Mouse (Mus musculus) heart, postnatal 10 days (tissue): Measurements from ENCODE around the gene Shq1. TPM values are rescaled to one million over a fixed set of nuclear protein-coding genes. Genes with fewer than 3 reads are reported as not detected.

Experiments used
- DNase-seq, 2 experiments: peaks; one replicate each; pipeline ENCODE4 v3.0.0; 2021
- intact Hi-C: fragments of 180-260 bp; cut with DNase I; formaldehyde crosslinking; loops from one replicate; pipeline ENCODE4 v1.15.1; 2025
- total RNA-seq, 2 experiments: library from RNA; stranded (reverse); gene quantifications; 2 replicates each; pipeline ENCODE4 v1.2.3; 2021

Shq1 gene
- total RNA-seq, 2 experiments from 2014 or later, result 4.6 to 5.3 TPM

- DNase-seq, result peak in 1 of 2 experiments; percentile 20
- intact Hi-C loops, result no loop called here
These were observed 131.3 kb downstream of the Shq1 start for GRCm38 (mm10) chr6:100539698-100540097.

- intact Hi-C loops, result no loop called here
- DNase-seq, result no peak
These were observed 132.4 kb downstream of the Shq1 start for GRCm38 (mm10) chr6:100538570-100538969.

- no peak for DNase-seq
- intact Hi-C loops, result no loop called here
These were observed 133.0 kb downstream of the Shq1 start for GRCm38 (mm10) chr6:100537987-100538386.

GRCm38 (mm10) chr6:100537042-100537441 lies 133.9 kb downstream of the Shq1 start:
- no peak for DNase-seq
- intact Hi-C loops, result no loop called here

- intact Hi-C loops, result loop anchor here (5.0 kb wide), 1 partner anchor 114 kb away; no protein-coding TSS in a partner anchor
- no peak for DNase-seq
These were observed 137.6 kb downstream of the Shq1 start for GRCm38 (mm10) chr6:100533364-100533763.

GRCm38 (mm10) chr6:100532326-100532725 lies 138.6 kb downstream of the Shq1 start:
- intact Hi-C loops, result loop anchor here (5.0 kb wide), 1 partner anchor 115 kb away; no protein-coding TSS in a partner anchor
- peak; percentile 27 to 49 for DNase-seq

- peak in 1 of 2 experiments; percentile 12 for DNase-seq
- intact Hi-C loops, result loop anchor here (5.0 to 10.0 kb wide), 3 partner anchors 118 to 627 kb away; no protein-coding TSS in a partner anchor
These were observed 141.3 kb downstream of the Shq1 start for GRCm38 (mm10) chr6:100529673-100530072.

GRCm38 (mm10) chr6:100528556-100528955 lies 142.4 kb downstream of the Shq1 start:
- intact Hi-C loops, result loop anchor here (5.0 to 10.0 kb wide), 2 partner anchors 364 to 626 kb away; no protein-coding TSS in a partner anchor
- DNase-seq, result no peak

- intact Hi-C loops, result loop anchor here (5.0 to 10.0 kb wide), 2 partner anchors 363 to 626 kb away; no protein-coding TSS in a partner anchor
- DNase-seq, result peak in 1 of 2 experiments; percentile 22
These were observed 143.0 kb downstream of the Shq1 start for GRCm38 (mm10) chr6:100527972-100528371.

GRCm38 (mm10) chr6:100527161-100527560 lies 143.8 kb downstream of the Shq1 start:
- no peak for DNase-seq
- intact Hi-C loops, result loop anchor here (5.0 to 10.0 kb wide), 2 partner anchors 362 to 625 kb away; no protein-coding TSS in a partner anchor

GRCm38 (mm10) chr6:100526066-100526465 lies 144.9 kb downstream of the Shq1 start:
- intact Hi-C loops, result loop anchor here (5.0 to 10.0 kb wide), 2 partner anchors 361 to 624 kb away; no protein-coding TSS in a partner anchor
- peak in 1 of 2 experiments; percentile 12 for DNase-seq

- DNase-seq, result no peak
- intact Hi-C loops, result loop anchor here (5.0 to 10.0 kb wide), 2 partner anchors 361 to 623 kb away; no protein-coding TSS in a partner anchor
These were observed 145.5 kb downstream of the Shq1 start for GRCm38 (mm10) chr6:100525496-100525895.

- DNase-seq, result no peak
- intact Hi-C loops, result loop anchor here (10.0 kb wide), 1 partner anchor 358 kb away; no protein-coding TSS in a partner anchor
These were observed 148.5 kb downstream of the Shq1 start for GRCm38 (mm10) chr6:100522495-100522894.

- DNase-seq, result no peak
- intact Hi-C loops, result loop anchor here (10.0 kb wide), 1 partner anchor 357 kb away; no protein-coding TSS in a partner anchor
These were observed 149.2 kb downstream of the Shq1 start for GRCm38 (mm10) chr6:100521615-100522398.

- no peak for DNase-seq
- intact Hi-C loops, result loop anchor here (10.0 kb wide), 1 partner anchor 356 kb away; no protein-coding TSS in a partner anchor
These were observed 150.3 kb downstream of the Shq1 start for GRCm38 (mm10) chr6:100520558-100521099.

- intact Hi-C loops, result loop anchor here (10.0 kb wide), 2 partner anchors 355 to 715 kb away; no protein-coding TSS in a partner anchor
These were observed 151.1 kb downstream of the Shq1 start for GRCm38 (mm10) chr6:100519837-100520236.

More at GRCm38 (mm10) chr6:100519837-100520236, 151.1 kb downstream of the Shq1 start:
- no peak for DNase-seq

Other genes with a start within 250 kb of the Shq1 start
- 10 to 100 TPM in 1 of 2 experiments, 1 to 10 TPM in 1; 9.8 to 10.8 TPM for gene Gxylt2, start 33.6 kb upstream of the Shq1 start, total RNA-seq
- gene Ppp4r2, start 162.5 kb upstream of the Shq1 start, total RNA-seq, result 10 to 100 TPM; 56.5 to 62.8 TPM